Mouse (Mus musculus) neural tube, embryonic 11.5 days (tissue): ENCODE measurements around the gene Cinp. TPM values are rescaled to one million over a fixed set of nuclear protein-coding genes. Genes with fewer than 3 reads are reported as not detected.
A peak's percentile ranks its signal among the peaks of the same experiment; 100 is the strongest.

Source experiments
- ATAC-seq: fragments of 200-750 bp; cut with Nextera tagmentation; 2 replicates; pipeline ENCODE4 v1.8.0; 2017; ENCODE audit warnings: moderate number of reproducible peaks, mild to moderate bottlenecking, moderate TSS enrichment, moderate library complexity; ENCODE audit not compliant: insufficient read depth, low FRiP score, low TSS enrichment
- DNase-seq: peaks from one replicate; pipeline ENCODE4 v3.0.0-alpha.2; 2015; ENCODE audit warnings: low spot score
- H3K27ac ChIP-seq: fragments of 300-500 bp; sonication (generic); 2 replicates; pipeline ENCODE4 v1.5.1; 2014; ENCODE audit warnings: low read depth, mild to moderate bottlenecking, low read length
- H3K27me3 ChIP-seq: fragments of 300-500 bp; sonication (generic); 2 replicates; pipeline ENCODE4 v1.6.1; 2014; ENCODE audit warnings: mild to moderate bottlenecking, low read length, mixed read lengths; ENCODE audit not compliant: control insufficient read depth, insufficient read depth
- H3K36me3 ChIP-seq: fragments of 300-500 bp; sonication (generic); 2 replicates; pipeline ENCODE4 v1.6.1; 2014; ENCODE audit warnings: mild to moderate bottlenecking, low read length, moderate library complexity, mixed read lengths; ENCODE audit not compliant: control insufficient read depth, insufficient read depth
- H3K4me1 ChIP-seq: fragments of 300-500 bp; sonication (generic); 2 replicates; pipeline ENCODE4 v1.6.1; 2014; ENCODE audit warnings: low read length, mixed read lengths; ENCODE audit not compliant: control insufficient read depth, insufficient read depth
- H3K4me2 ChIP-seq: fragments of 300-500 bp; sonication (generic); 2 replicates; pipeline ENCODE4 v1.6.1; 2014; ENCODE audit warnings: low read depth, mild to moderate bottlenecking, moderate library complexity
- H3K4me3 ChIP-seq: fragments of 300-500 bp; sonication (generic); 2 replicates; pipeline ENCODE4 v1.5.1; 2014; ENCODE audit warnings: low read depth, low read length
- H3K9ac ChIP-seq: fragments of 300-500 bp; sonication (generic); 2 replicates; pipeline ENCODE4 v1.6.1; 2014; ENCODE audit warnings: mild to moderate bottlenecking, low read length
- H3K9me3 ChIP-seq: fragments of 300-500 bp; sonication (generic); 2 replicates; pipeline ENCODE4 v1.6.1; 2016; ENCODE audit warnings: low read length; ENCODE audit not compliant: control insufficient read depth
- WGBS: fragments of 180-500 bp; shearing (Covaris S2); extraction: QIAGEN DNeasy Blood & Tissue Kit; methylation state at CpG from one replicate; pipeline ENCODE4 v1.1.7; 2014; 5-methylcytosine and 5-hydroxymethylcytosine counted together
- polyA plus RNA-seq: library from polyadenylated mRNA; unstranded; fragments of >200 nt; fragmentation: Nextera tagmentation; extraction: Ambion mirVana; gene quantifications from 2 replicates; pipeline ENCODE4 v1.2.1, GENCODE M21; 2014

The Cinp gene
- polyA plus RNA-seq, 1 experiment from 2014 or later, result 85.3 TPM

DNA sequence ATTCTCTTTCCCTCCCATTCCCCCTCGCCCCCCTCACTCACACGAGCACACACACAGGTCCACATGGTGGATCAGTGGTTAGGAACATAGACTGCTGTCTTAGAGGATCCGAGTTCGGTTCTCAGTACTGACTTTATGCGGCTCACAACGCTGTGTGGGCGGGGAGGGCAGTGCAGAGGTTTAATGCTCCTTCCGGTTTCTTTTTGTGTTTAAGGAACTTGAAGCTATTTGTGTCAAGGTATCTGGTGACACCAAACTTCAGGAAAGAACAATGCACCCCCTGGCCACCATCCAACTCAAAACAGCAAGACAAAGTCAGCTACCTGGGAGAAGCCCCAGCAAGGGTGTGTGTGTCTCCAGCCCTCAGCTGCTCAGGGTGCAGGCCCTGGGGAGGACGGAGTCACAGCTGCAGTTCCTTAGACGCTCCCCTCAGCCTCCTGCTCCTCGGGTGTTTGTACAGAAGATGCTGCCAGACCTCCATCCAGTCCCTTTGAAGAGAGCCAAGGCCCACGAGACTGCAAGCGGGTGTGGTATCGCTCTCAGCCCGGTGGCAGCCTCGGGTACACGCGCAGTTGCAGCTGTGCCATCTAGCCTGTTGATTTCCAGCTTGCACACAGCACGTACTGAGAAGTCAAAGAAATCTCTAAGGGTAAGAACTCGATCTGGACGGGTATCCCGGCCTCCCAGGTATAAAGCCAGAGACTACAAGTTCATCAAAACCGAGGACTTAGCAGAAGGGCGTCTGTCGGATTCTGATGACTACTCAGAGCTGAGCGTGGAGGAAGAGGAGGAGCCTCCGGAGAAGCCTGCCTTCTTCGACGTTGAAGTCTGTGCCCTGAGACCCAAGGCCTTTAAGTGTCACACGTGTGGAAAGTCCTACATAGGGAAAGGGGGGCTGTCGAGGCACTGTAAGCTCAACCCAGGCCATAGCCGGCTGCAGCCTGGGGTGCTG, 33.9 kb downstream of the Cinp start:
- Histone ChIP-seq H3K9me3 (no peaks in the 10 kb centered on the region), H3K27ac (no peak overlapping the region), H3K9ac (no peak overlapping the region), H3K36me3 (no peaks in the 10 kb centered on the region), H3K4me2 (no peak overlapping the region), H3K4me1 (peaks cover 6% of the 10 kb centered on the region; the same call in 1 of the 2 replicates), H3K27me3 (no peaks in the 10 kb centered on the region), H3K4me3 (no peak overlapping the region)
- WGBS, result 88% methylated on average over 32 of the region's 32 CpGs
- ATAC-seq (no peak), DNase-seq (no peak)

DNA sequence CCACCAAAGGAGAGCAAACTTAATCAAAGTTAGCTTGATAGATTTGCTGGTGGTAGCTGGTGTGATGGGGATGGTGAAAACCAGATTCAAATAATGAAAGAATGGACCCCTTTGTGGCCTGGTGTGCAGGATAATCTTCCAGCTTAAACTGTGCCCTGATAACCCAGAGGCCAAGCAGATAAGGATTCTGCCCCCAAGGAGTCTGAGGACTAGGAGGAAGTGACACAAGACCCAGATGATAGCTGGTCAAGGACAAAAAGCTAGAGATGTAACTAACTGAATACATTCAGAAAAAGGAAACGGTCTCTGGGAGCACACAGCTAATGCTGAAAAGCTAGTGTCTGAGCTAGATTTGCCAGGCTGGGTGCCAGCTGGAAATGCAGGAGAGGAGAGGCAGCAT, 37.0 kb downstream of the Cinp start:
- Histone ChIP-seq H3K4me1 (peaks cover 6% of the 10 kb centered on the region; the same call in 1 of the 2 replicates), H3K27ac (no peak overlapping the region), H3K9ac (no peak overlapping the region), H3K36me3 (no peaks in the 10 kb centered on the region), H3K9me3 (no peaks in the 10 kb centered on the region), H3K4me2 (no peak overlapping the region), H3K27me3 (no peaks in the 10 kb centered on the region), H3K4me3 (no peak overlapping the region)
- no peak for ATAC-seq
- no peak for DNase-seq
- WGBS, result 97% methylated on average over 1 of the region's 1 CpGs

DNA sequence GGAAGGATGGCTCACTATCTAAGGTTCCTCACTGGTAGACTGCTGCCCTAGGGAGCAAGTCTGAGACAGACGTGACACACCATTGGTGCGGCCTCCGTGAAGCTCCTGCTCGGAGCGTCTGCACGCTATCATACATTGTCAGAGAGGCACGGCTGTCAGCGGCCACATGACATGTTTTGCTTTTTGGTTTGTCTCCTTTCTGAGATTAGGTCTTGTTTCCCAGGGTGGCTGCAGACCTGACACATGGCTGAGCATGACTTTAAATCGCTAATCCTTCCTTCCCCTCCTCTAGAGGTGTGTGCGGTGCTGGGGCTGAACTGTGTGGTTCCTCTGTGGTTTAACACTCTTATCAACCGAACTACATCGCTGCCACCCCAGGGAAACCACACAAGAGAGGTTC, 37.5 kb downstream of the Cinp start:
- Histone ChIP-seq H3K36me3 (no peaks in the 10 kb centered on the region), H3K4me1 (peaks cover 6% of the 10 kb centered on the region; the same call in 1 of the 2 replicates), H3K27ac (no peak overlapping the region), H3K4me3 (no peak overlapping the region), H3K9ac (no peak overlapping the region), H3K4me2 (no peak overlapping the region), H3K27me3 (no peaks in the 10 kb centered on the region), H3K9me3 (no peaks in the 10 kb centered on the region)
- ATAC-seq (no peak), DNase-seq (no peak)
- 90% methylated on average over 12 of the region's 12 CpGs for WGBS

DNA sequence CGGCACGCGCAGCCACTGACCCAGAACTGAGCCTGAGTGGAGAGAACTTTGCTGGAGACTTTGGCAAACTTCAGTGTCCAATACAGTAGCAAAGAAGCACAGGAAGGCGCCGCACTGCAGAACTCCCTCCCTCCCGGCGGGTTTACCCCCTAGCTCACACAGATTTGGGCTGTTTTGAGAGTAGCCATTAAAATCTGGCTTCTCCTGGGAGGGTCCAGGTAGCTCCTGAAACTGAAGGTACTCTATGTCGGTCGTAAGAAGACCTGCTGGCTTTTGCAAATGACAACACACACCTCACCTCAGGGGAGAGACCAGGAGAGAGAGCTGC, 38.1 kb downstream of the Cinp start:
- Histone ChIP-seq H3K36me3 (no peaks in the 10 kb centered on the region), H3K9ac (peak overlapping the region; percentile 90), H3K9me3 (no peaks in the 10 kb centered on the region), H3K4me2 (peak overlapping the region; percentile 50), H3K27me3 (0 out of 2 replicates have a peak, but pooled peaks cover 3% of the 10 kb centered on the region), H3K27ac (no peak overlapping the region), H3K4me1 (peaks cover 9% of the 10 kb centered on the region), H3K4me3 (peak overlapping the region; percentile 87)
- 12% methylated on average over 9 of the region's 9 CpGs for WGBS
- no peak for ATAC-seq
- no peak for DNase-seq

DNA sequence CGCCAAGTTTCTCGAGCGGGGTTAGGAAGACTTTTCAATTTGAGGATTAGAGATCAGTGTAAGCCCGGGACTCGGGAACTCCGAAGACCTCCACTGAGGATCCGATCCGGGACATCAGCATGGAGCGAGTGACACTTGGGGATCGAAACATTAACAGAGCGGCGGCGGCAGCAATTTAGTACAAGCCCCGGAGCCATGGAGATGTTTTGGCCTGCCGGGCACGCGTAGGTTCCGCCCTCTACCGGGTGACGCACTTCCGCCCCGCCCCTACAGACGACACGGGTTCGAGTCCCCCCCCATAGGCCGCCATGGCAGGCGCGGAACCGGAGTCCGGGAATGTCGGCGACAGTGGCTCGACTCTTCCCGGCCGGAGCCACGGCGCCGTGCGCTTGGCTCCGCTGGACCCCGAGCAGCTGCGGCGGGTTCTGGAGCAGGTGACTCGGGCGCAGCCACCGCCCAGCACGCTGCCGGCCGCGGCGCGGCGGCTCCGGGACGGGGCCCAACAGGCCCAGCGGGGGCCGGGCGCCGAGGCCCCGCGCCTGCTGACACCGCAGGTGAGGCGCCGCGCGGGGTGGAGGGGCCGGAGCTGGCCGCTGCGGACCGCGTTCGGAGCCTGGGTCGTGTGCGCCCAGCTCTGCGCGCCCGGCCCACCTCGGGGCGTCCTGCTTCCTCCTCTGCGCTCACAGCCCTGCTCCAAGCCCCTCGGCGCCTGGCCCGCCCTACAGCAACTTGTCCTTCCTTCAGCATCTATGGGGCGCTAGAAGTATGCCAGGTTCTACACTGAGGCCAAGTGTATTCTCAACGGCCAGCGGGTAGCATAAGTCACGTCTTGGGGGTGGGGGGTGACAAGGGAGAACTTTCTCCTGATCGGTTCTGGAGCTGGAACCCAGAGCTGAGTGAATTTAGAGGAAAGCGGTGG, 38.7 kb downstream of the Cinp start, which contains the start of gene Zfp839:
Gene Zfp839 (plus strand): TSS at position 244 of the 919 bp plus-strand sequence.
- peaks cover 12% of the 10 kb centered on the region for H3K4me1 ChIP-seq
- DNase-seq (peak; percentile 83), ATAC-seq (peak; percentile 75)
- H3K9ac ChIP-seq, result peak within 1 kb of the TSS; percentile 90
- 0 out of 2 replicates have a peak within 1 kb of the TSS, but pooled peaks have one; percentile 23 for H3K27ac ChIP-seq
- H3K36me3 ChIP-seq, result no peaks in the 10 kb centered on the region
- under 1% methylated on average over 78 of the region's 89 CpGs for WGBS
- H3K27me3 ChIP-seq, result 0 out of 2 replicates have a peak, but pooled peaks cover 3% of the 10 kb centered on the region
- peak within 1 kb of the TSS; percentile 87 for H3K4me3 ChIP-seq
- H3K4me2 ChIP-seq, result peak within 1 kb of the TSS; percentile 50
- no peaks in the 10 kb centered on the region for H3K9me3 ChIP-seq

DNA sequence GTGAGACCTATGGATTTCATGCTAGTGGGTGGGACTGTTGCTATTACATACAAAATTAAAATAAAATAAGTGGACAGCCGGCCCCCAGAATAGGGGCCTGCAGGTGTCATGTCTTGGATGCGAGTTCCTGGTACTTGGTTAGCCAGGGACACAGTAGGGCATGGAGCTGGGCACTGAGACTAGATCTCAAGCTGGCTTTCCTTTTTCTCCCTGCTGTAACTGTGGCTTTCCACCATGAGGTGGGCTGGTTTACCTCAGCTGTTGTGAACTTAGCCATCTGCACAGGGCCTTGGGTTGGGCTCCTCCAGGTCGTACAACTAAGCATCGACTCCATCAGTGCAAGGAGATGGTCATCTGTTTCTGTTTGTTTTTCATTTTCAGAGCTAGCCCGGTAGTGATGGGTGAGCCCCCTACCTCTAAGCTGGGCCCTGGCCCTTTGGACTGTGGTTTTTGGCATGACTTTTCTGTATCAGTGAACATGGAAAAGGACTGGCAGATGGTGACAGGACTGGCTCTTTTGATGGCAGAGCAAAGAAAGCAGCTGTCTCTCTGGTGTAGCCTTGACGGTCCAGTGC, 42.7 kb downstream of the Cinp start:
- DNase-seq, result no peak
- peak overlapping the region; percentile 33 for H3K4me3 ChIP-seq
- H3K27ac ChIP-seq, result no peak overlapping the region
- peaks cover 15% of the 10 kb centered on the region for H3K4me1 ChIP-seq
- no peak overlapping the region for H3K9ac ChIP-seq
- ATAC-seq, result no peak
- peaks cover 7% of the 10 kb centered on the region; the same call in 1 of the 2 replicates for H3K27me3 ChIP-seq
- WGBS, result 66% methylated on average over 6 of the region's 6 CpGs
- no peaks in the 10 kb centered on the region for H3K36me3 ChIP-seq
- peak overlapping the region; percentile 64 for H3K4me2 ChIP-seq
- no peaks in the 10 kb centered on the region for H3K9me3 ChIP-seq

DNA sequence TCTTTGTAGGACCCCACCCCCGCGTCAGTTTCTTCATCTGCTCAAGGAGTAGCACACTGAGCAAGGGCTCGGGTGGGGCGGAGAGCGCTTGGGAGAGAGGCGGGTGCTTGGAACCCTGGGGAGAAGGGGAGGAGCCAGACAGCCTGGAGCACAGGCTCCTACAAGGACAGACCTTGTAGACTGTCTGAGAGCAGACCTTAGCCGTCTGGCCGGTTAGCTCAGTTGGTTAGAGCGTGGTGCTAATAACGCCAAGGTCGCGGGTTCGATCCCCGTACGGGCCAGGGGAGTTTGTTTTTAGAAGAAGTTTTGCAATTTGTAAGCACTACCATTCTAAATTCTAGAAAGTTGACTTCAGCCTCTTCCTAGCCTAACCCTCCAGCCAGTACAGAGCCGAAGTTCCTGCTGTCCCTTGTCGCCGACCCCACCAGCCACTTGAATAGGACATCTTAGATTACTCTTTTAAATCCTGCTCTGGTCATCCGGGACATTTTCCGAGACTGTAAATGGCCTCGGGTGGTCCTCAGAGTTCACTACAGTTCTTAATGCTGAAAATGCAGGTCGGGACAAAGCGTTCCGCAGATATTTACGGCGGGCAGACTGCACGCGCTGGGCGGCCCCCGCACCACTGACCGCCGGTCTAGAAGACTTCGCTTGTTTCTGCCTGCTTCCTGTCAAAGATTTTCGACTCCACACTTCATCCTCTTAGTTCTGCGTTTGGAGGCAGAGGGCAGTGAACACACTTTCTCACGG, 43.6 kb downstream of the Cinp start:
- DNase-seq, result peak; percentile 92
- peak; percentile 67 for ATAC-seq
- Histone ChIP-seq H3K9ac (peak overlapping the region; percentile 44), H3K27ac (no peak overlapping the region), H3K4me1 (peaks cover 10% of the 10 kb centered on the region; the same call in 1 of the 2 replicates), H3K4me2 (peak overlapping the region; percentile 64), H3K36me3 (no peaks in the 10 kb centered on the region), H3K27me3 (peaks cover 7% of the 10 kb centered on the region; the same call in 1 of the 2 replicates), H3K9me3 (no peaks in the 10 kb centered on the region), H3K4me3 (peak overlapping the region; percentile 33)
- under 1% methylated on average over 36 of the region's 36 CpGs for WGBS
